Mouse (Mus musculus) liver, embryonic 11.5 days (tissue): Measurements from ENCODE around the gene Sema4c. TPM values are rescaled to one million over a fixed set of nuclear protein-coding genes. Genes with fewer than 3 reads are reported as not detected.
A peak's percentile ranks its signal among the peaks of the same experiment; 100 is the strongest.
"Not testable (repeated sequence)": the region's sequence is repeated elsewhere in the genome, so short reads cannot be mapped to it uniquely, and the experiment has no call there.

Source experiments
- ATAC-seq: fragments of 200-750 bp; cut with Nextera tagmentation; replicated peaks from 2 replicates; pipeline ENCODE4 v1.8.0; 2017; ENCODE audit warnings: moderate number of reproducible peaks, mild to moderate bottlenecking, moderate TSS enrichment, moderate library complexity; ENCODE audit not compliant: low FRiP score
- DNase-seq: peaks from one replicate; pipeline ENCODE4 v3.0.0-alpha.2; 2017; ENCODE audit warnings: low spot score
- H3K27ac ChIP-seq: fragments of 300-500 bp; sonication (generic); 2 replicates; pipeline ENCODE4 v1.5.1; 2014; ENCODE audit warnings: mild to moderate bottlenecking, low read depth, low read length, control low read depth
- H3K27me3 ChIP-seq: fragments of 300-500 bp; sonication (generic); replicated peaks from 2 replicates; pipeline ENCODE4 v1.6.1; 2014; ENCODE audit warnings: low read length, mixed read lengths; ENCODE audit not compliant: control insufficient read depth, insufficient read depth
- H3K36me3 ChIP-seq: fragments of 300-500 bp; sonication (generic); 2 replicates; pipeline ENCODE4 v1.6.1; 2014; ENCODE audit warnings: mild to moderate bottlenecking, low read length, moderate library complexity, mixed read lengths; ENCODE audit not compliant: control insufficient read depth, insufficient read depth
- H3K4me1 ChIP-seq: fragments of 300-500 bp; sonication (generic); replicated peaks from 2 replicates; pipeline ENCODE4 v1.6.1; 2014; ENCODE audit warnings: low read length, mixed read lengths; ENCODE audit not compliant: control insufficient read depth, insufficient read depth
- H3K4me2 ChIP-seq: fragments of 300-500 bp; sonication (generic); 2 replicates; pipeline ENCODE4 v1.6.1; 2014; ENCODE audit warnings: mild to moderate bottlenecking, control low read depth, moderate library complexity
- H3K4me3 ChIP-seq: fragments of 300-500 bp; sonication (generic); 2 replicates; pipeline ENCODE4 v1.5.1; 2014; ENCODE audit warnings: low read depth, low read length, control low read depth
- H3K9ac ChIP-seq: fragments of 300-500 bp; sonication (generic); 2 replicates; pipeline ENCODE4 v1.6.1; 2014; ENCODE audit warnings: low read depth, low read length, control low read depth
- H3K9me3 ChIP-seq: fragments of 300-500 bp; sonication (generic); 2 replicates; pipeline ENCODE4 v1.6.1; 2016; ENCODE audit warnings: low read length, inconsistent platforms, mixed read lengths; ENCODE audit not compliant: control insufficient read depth
- WGBS: fragments of 180-500 bp; shearing (Covaris S2); extraction: QIAGEN DNeasy Blood & Tissue Kit; methylation state at CpG from one replicate; pipeline ENCODE4 v1.1.7; 2014; 5-methylcytosine and 5-hydroxymethylcytosine counted together
- polyA plus RNA-seq: library from polyadenylated mRNA; unstranded; fragments of >200 nt; fragmentation: Nextera tagmentation; extraction: Ambion mirVana; gene quantifications from 2 replicates; pipeline ENCODE4 v1.2.1, GENCODE M21; 2014

Gene Sema4c
- polyA plus RNA-seq, 1 experiment from 2014 or later: 0.77 TPM

DNA sequence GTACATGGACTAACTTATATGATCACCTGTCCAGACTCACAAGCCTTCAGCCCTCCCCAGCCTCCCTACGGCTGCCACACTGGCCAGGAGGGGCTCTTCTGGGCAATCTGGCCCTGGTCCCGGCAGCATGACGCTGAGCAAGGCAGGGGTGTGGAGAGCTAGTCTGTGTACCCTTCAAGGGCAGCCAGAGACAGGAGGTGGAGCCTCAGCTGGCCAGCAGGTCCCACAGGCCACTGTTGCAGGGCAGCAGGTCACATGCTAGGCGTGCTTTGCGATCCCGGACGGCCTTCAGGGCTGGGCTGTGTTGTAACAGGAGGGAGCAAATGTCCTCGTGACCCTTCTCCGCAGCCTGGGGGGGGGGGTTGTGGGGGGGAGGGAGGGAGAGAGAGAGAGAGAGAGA, 19.0 kb downstream of the Sema4c start, which contains the start of gene Gm42417:
Gm42417 (minus strand) TSS at position 244 of the 400 bp plus-strand sequence.
- Histone ChIP-seq H3K9ac (no peak within 1 kb of the TSS), H3K4me1 (no peaks in the 10 kb centered on the region), H3K9me3 (no peaks in the 10 kb centered on the region), H3K4me2 (no peak within 1 kb of the TSS), H3K27me3 (no peaks in the 10 kb centered on the region), H3K36me3 (peaks cover 10% of the 10 kb centered on the region), H3K27ac (no peak within 1 kb of the TSS), H3K4me3 (no peak within 1 kb of the TSS)
- no peak for DNase-seq
- peak; percentile 73 for ATAC-seq
- WGBS: 61% methylated on average over 9 of the region's 9 CpGs

GRCm38 (mm10) chr1:36538727-36539126, 19.4 kb downstream of the Sema4c start:
- Histone ChIP-seq H3K9ac (no peak overlapping the region), H3K4me1 (no peaks in the 10 kb centered on the region), H3K27me3 (no peaks in the 10 kb centered on the region), H3K9me3 (no peaks in the 10 kb centered on the region), H3K4me3 (no peak overlapping the region), H3K4me2 (no peak overlapping the region), H3K27ac (no peak overlapping the region), H3K36me3 (peaks cover 10% of the 10 kb centered on the region)
- 84% methylated on average over 4 of the region's 4 CpGs for WGBS
- DNase-seq (no peak), ATAC-seq (no peak)

DNA sequence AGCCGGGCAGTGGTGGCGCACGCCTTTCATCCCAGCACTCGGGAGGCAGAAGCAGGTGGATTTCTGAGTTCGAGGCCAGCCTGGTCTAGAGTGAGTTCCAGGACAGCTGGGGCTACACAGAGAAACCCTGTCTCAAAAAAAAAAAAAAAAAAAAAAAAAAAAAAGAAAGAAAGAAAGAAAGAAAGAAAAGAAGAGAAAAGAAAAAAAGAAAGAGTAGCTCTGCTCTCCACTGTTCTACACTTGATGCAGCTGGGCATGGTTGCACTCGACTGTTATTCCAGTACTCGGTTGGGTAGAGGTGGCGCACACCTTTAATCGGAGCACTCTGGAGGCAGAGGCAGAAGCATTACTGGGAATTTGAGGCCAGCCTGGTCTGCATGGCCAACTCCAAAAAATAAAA, 21.4 kb downstream of the Sema4c start, which contains the start of gene Ankrd23:
Ankrd23 (minus strand) TSS at position 101 of the 400 bp plus-strand sequence.
- H3K9ac ChIP-seq, H3K9me3 ChIP-seq, H3K27ac ChIP-seq, H3K4me1 ChIP-seq, H3K4me2 ChIP-seq, DNase-seq, ATAC-seq, H3K27me3 ChIP-seq, H3K36me3 ChIP-seq, H3K4me3 ChIP-seq: not testable (repeated sequence)
- 89% methylated on average over 9 of the region's 9 CpGs for WGBS

DNA sequence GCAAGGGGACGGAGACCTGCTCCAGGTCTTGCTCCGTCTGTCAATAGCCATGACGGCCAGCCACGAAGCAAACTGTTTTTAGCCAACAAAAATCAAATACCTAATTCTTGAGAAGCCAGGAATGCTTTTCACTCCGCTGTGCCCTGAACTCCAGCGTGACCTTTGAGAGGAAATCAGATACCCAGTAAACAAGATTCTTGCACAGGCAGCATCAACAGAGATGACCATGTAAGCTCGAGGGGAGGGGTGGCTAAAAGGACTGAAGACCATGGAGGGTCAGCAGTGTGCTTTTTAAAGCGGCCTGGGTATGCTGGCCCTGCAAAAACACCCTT, 21.8 kb downstream of the Sema4c start:
- no peak overlapping the region for H3K4me2 ChIP-seq
- H3K27me3 ChIP-seq: no peaks in the 10 kb centered on the region
- no peak overlapping the region for H3K27ac ChIP-seq
- H3K36me3 ChIP-seq: peaks cover 4% of the 10 kb centered on the region
- ATAC-seq: no peak
- no peak for DNase-seq
- 63% methylated on average over 8 of the region's 8 CpGs for WGBS
- H3K9ac ChIP-seq: no peak overlapping the region
- no peaks in the 10 kb centered on the region for H3K4me1 ChIP-seq
- no peak overlapping the region for H3K4me3 ChIP-seq
- H3K9me3 ChIP-seq: no peaks in the 10 kb centered on the region

DNA sequence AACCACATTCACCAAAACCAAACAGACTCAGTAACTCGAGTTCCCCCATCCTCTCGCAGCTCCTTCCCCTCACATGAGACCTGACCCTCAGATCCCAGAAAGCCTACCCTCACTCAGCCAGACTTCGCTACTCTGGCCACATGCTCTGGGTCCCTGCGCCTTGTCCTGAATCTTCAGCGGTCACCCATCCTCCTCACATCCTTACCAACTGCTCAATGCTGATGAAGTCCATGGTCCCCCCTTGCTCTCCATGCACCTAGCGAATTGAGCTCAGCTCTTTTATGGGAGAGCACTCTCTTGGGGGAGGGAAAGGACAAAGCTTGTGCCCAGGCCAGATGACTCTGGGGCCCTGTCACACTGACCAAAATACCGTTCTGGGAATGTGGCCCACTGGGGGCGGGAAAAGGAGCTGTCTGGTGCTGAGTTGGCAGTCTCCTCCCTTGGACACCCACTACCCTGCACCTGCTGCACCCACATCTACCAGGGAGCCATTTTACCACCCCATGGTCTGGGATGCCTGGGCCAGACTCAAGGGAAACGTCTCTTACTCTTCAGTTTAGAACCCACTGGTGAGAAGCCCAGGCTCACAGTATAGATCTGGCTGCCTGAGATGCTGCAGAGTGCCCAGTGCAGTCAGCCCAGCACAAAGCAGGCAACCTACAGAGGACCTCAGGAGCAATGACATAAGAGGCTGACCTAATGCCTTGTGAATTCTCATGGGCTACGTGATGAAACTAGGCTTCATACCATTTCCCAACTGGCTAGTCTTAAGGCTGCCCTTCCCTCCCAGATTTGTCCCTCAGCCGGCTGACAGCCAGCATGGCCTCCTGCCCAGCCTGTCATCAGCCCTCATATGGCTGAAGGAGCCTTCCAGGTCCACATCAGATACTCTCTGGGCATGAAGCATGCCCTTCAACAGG, 22.4 kb downstream of the Sema4c start:
- no peaks in the 10 kb centered on the region for H3K4me1 ChIP-seq
- no peak overlapping the region for H3K9ac ChIP-seq
- H3K4me3 ChIP-seq: no peak overlapping the region
- 79% methylated on average over 11 of the region's 11 CpGs for whole genome bisulfite sequencing
- H3K27me3 ChIP-seq: no peaks in the 10 kb centered on the region
- no peak overlapping the region for H3K27ac ChIP-seq
- 0 out of 2 replicates have a peak, but pooled peaks cover 2% of the 10 kb centered on the region for H3K36me3 ChIP-seq
- DNase-seq (no peak), ATAC-seq (no peak)
- H3K9me3 ChIP-seq: no peaks in the 10 kb centered on the region
- no peak overlapping the region for H3K4me2 ChIP-seq

DNA sequence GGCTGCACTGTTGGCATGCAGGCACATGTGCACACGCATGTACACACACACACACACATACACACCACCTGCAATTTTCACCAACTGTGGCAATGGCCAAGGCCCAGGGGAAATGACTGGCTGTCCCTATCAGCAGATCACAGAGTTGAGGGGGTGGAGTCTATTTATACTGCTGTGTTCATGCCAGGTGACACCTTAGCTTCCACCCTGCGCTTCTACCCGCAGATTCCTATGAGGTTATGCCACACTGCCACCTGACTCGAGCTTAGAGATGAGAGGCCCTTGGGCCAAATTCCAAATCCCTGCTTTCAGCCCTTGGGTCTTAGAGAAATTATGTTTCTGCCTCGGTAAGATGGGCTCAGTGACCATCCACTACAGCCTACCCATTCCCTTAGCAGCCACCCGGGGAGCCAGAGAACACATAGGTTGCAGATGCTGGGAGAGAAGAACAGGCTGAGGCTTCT, 23.5 kb downstream of the Sema4c start:
- H3K4me3 ChIP-seq: no peak overlapping the region
- 74% methylated on average over 6 of the region's 6 CpGs for WGBS
- no peaks in the 10 kb centered on the region for H3K9me3 ChIP-seq
- no peak overlapping the region for H3K9ac ChIP-seq
- H3K36me3 ChIP-seq: no peaks in the 10 kb centered on the region
- H3K27ac ChIP-seq: no peak overlapping the region
- no peak for DNase-seq
- H3K4me1 ChIP-seq: no peaks in the 10 kb centered on the region
- no peak for ATAC-seq
- H3K27me3 ChIP-seq: no peaks in the 10 kb centered on the region
- no peak overlapping the region for H3K4me2 ChIP-seq

- Histone ChIP-seq H3K9me3 (no peaks in the 10 kb centered on the region), H3K4me2 (no peak overlapping the region), H3K4me1 (no peaks in the 10 kb centered on the region), H3K36me3 (no peaks in the 10 kb centered on the region), H3K27ac (no peak overlapping the region), H3K4me3 (no peak overlapping the region), H3K27me3 (no peaks in the 10 kb centered on the region), H3K9ac (no peak overlapping the region)
- DNase-seq (no peak), ATAC-seq (no peak)
- 81% methylated on average over 6 of the region's 6 CpGs for WGBS
These were observed 24.6 kb downstream of the Sema4c start for GRCm38 (mm10) chr1:36533546-36533945.

GRCm38 (mm10) chr1:36531461-36531860, 26.7 kb downstream of the Sema4c start:
- no peak overlapping the region for H3K9ac ChIP-seq

DNA sequence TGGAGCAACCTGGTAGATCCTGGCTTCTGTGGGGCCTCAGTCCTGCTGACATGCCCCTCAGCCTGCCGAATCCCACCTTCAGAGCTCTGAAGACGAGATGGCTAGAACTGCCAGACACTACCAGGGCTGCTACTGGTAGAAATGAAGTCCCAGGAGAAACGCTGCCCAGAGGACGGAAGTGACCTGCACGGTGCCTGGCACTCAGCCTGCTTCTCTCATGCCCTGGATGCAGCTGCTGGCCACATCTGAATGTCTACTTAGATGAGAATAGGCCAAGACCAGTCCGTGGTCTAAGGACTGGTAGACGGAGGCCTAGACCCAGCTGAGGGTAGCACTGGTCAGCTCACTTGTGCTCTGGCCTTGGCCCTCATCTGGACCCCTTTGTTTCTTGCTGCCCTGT, 27.2 kb downstream of the Sema4c start:
- Histone ChIP-seq H3K36me3 (0 out of 2 replicates have a peak, but pooled peaks cover 3% of the 10 kb centered on the region), H3K9me3 (no peaks in the 10 kb centered on the region), H3K27me3 (no peaks in the 10 kb centered on the region), H3K9ac (no peak overlapping the region), H3K4me2 (no peak overlapping the region), H3K4me3 (no peak overlapping the region), H3K4me1 (no peaks in the 10 kb centered on the region), H3K27ac (no peak overlapping the region)
- ATAC-seq (no peak), DNase-seq (no peak)
- WGBS: 87% methylated on average over 7 of the region's 7 CpGs

More at GRCm38 (mm10) chr1:36531461-36531860, 26.7 kb downstream of the Sema4c start:
- H3K4me3 ChIP-seq: no peak overlapping the region
- H3K4me1 ChIP-seq: no peaks in the 10 kb centered on the region
- WGBS: 92% methylated on average over 12 of the region's 12 CpGs
- DNase-seq: no peak
- no peak overlapping the region for H3K4me2 ChIP-seq
- no peaks in the 10 kb centered on the region for H3K27me3 ChIP-seq
- ATAC-seq: no peak
- no peak overlapping the region for H3K27ac ChIP-seq
- H3K36me3 ChIP-seq: 0 out of 2 replicates have a peak, but pooled peaks cover 3% of the 10 kb centered on the region
- no peaks in the 10 kb centered on the region for H3K9me3 ChIP-seq
